Mouse (Mus musculus): Measurements from ENCODE around the gene Mrpl10.
A peak's percentile ranks its signal among the peaks of the same experiment; 100 is the strongest.

The Mrpl10 gene

GRCm38 (mm10) chr11:97069770-97070169, 28.4 kb downstream of the Mrpl10 start:
- no peak for DNase-seq

GRCm38 (mm10) chr11:97071129-97071528, 29.8 kb downstream of the Mrpl10 start:
- DNase-seq, result peak; percentile 36 to 51

GRCm38 (mm10) chr11:97072533-97072932, 31.2 kb downstream of the Mrpl10 start:
- peak; percentile 54 to 68 for DNase-seq

GRCm38 (mm10) chr11:97074235-97074634, 32.9 kb downstream of the Mrpl10 start:
- no peak for DNase-seq

GRCm38 (mm10) chr11:97078751-97079150, 37.4 kb downstream of the Mrpl10 start:
- peak; percentile 81 to 82 for DNase-seq

GRCm38 (mm10) chr11:97080291-97080690, 38.9 kb downstream of the Mrpl10 start:
- DNase-seq, result no peak

- peak; percentile 58 to 69 for DNase-seq
Observed at GRCm38 (mm10) chr11:97082977-97083376, 41.6 kb downstream of the Mrpl10 start.

GRCm38 (mm10) chr11:97083401-97084140, 42.2 kb downstream of the Mrpl10 start:
- peak in 1 of 2 experiments; percentile 13 for DNase-seq

GRCm38 (mm10) chr11:97084821-97085505, 43.6 kb downstream of the Mrpl10 start:
- DNase-seq, result no peak

GRCm38 (mm10) chr11:97086365-97086764, 45.0 kb downstream of the Mrpl10 start:
- no peak for DNase-seq

GRCm38 (mm10) chr11:97094600-97094999, 53.2 kb downstream of the Mrpl10 start:
- no peak for DNase-seq

GRCm38 (mm10) chr11:97098791-97099190, 57.4 kb downstream of the Mrpl10 start:
- peak; percentile 29 to 39 for DNase-seq
